Mouse (Mus musculus): ENCODE measurements at regions not wholly inside any gene's neighbourhood (a gene's known extent, or its start where the extent isn't known, plus 50 kb on each side); places are given as distances from the start of the nearest gene placed in this dataset.

DNA sequence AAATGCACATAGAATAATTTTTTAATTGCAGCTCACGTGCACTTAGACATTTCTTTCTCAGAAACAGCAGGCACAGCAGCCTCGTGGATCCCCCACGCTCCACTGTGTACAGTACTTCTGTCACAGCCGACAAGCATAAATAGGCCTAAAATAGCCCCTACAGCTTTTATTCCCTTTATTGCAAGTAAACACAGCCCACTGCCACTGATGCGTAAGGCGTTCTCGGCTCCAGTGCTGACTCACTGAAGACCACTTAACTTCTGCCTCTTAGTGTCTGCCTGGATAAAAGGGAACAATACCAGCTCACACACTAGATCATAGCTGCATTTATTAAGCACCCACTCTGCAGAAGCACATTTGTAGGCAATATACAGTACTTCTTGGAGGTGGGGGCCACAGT lies 60.5 kb upstream of the Actbl2 start:
- ATAC-seq (replicated peaks; ENCODE audit: low FRiP score, low read depth): no peak
- no peak for DNase-seq (ENCODE audit: low spot score)
- no peaks in the 10 kb centered on the region for H3K9me3 ChIP-seq (replicated peaks; ENCODE audit: low read length)
- H3K4me2 ChIP-seq (ENCODE audit: low read length): no peak overlapping the region
- no peaks in the 10 kb centered on the region for H3K4me1 ChIP-seq (replicated peaks; ENCODE audit: insufficient read depth, low read length)
- 46% methylated on average over 7 of the region's 7 CpGs for WGBS
- no peak overlapping the region for H3K4me3 ChIP-seq (replicated peaks; ENCODE audit: low read depth, low read length)
- no peak overlapping the region for H3K9ac ChIP-seq (ENCODE audit: low read depth, low read length)
- no peaks in the 10 kb centered on the region for H3K27me3 ChIP-seq (ENCODE audit: insufficient read depth, low read length)
- no peak for TF ChIP-seq CTCF (IDR thresholded peaks at IDR 0.05; ENCODE audit: low read depth)
- H3K27ac ChIP-seq: no peak overlapping the region
- H3K36me3 ChIP-seq (ENCODE audit: insufficient read depth, low read length): no peaks in the 10 kb centered on the region

DNA sequence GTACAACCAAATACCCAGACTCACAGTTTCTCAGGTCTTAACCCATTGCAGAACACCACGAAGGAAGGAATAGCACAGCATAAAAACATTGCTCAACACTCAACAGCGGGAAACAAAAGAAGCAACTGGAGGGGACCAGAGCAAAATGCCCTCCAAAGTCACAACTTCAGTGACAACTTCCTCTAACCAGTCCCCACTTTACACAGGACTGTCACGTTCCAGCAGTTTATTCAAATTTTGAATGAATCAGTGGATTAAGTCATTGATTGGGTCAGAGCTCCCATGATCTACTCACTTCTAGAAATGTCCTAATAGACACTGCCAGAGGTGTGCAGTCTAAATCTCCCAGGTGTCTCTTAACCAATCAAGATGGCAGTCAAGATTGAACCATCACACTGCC lies 53.3 kb upstream of the Actbl2 start:
- ATAC-seq (replicated peaks; ENCODE audit: low FRiP score, low read depth) (no peak), DNase-seq (ENCODE audit: low spot score) (no peak)
- H3K27ac ChIP-seq: no peak overlapping the region
- H3K36me3 ChIP-seq (ENCODE audit: insufficient read depth, low read length): no peaks in the 10 kb centered on the region
- TF ChIP-seq CTCF (IDR thresholded peaks at IDR 0.05; ENCODE audit: low read depth): no peak
- H3K4me3 ChIP-seq (replicated peaks; ENCODE audit: low read depth, low read length): no peak overlapping the region
- no peak overlapping the region for H3K9ac ChIP-seq (ENCODE audit: low read depth, low read length)
- no peaks in the 10 kb centered on the region for H3K4me1 ChIP-seq (replicated peaks; ENCODE audit: insufficient read depth, low read length)
- 85% methylated on average over 3 of the region's 3 CpGs for whole genome bisulfite sequencing
- no peaks in the 10 kb centered on the region for H3K9me3 ChIP-seq (replicated peaks; ENCODE audit: low read length)
- no peak overlapping the region for H3K4me2 ChIP-seq (ENCODE audit: low read length)
- no peaks in the 10 kb centered on the region for H3K27me3 ChIP-seq (ENCODE audit: insufficient read depth, low read length)

- no peaks in the 10 kb centered on the region for H3K36me3 ChIP-seq (ENCODE audit: insufficient read depth, low read length)
- no peak for TF ChIP-seq CTCF (IDR thresholded peaks at IDR 0.05; ENCODE audit: low read depth)
- ATAC-seq (replicated peaks; ENCODE audit: low FRiP score, low read depth) (no peak), DNase-seq (ENCODE audit: low spot score) (no peak)
- H3K9me3 ChIP-seq (replicated peaks; ENCODE audit: low read length): no peaks in the 10 kb centered on the region
- no peak overlapping the region for H3K27ac ChIP-seq
- no peak overlapping the region for H3K9ac ChIP-seq (ENCODE audit: low read depth, low read length)
- no peak overlapping the region for H3K4me2 ChIP-seq (ENCODE audit: low read length)
- no peaks in the 10 kb centered on the region for H3K4me1 ChIP-seq (replicated peaks; ENCODE audit: insufficient read depth, low read length)
- no peaks in the 10 kb centered on the region for H3K27me3 ChIP-seq (ENCODE audit: insufficient read depth, low read length)
- H3K4me3 ChIP-seq (replicated peaks; ENCODE audit: low read depth, low read length): no peak overlapping the region
- 86% methylated on average over 11 of the region's 11 CpGs for WGBS
Measured at GRCm38 (mm10) chr13:111204580-111205285, 50.1 kb upstream of the Actbl2 start.

Measured in kidney, postnatal 0 days (tissue).